Mouse (Mus musculus): ENCODE measurements around the gene Akap10.
"Not testable (repeated sequence)": the region's sequence is repeated elsewhere in the genome, so short reads cannot be mapped to it uniquely, and the experiment has no call there.

Gene Akap10

GRCm38 (mm10) chr11:61930640-61931586, 861 bp upstream of the Akap10 start:
- peak; percentile 16 to 40 for DNase-seq

- DNase-seq = no peak
These were observed 542 bp downstream of the Akap10 start for GRCm38 (mm10) chr11:61929323-61930097.

GRCm38 (mm10) chr11:61923309-61923708, 6.7 kb downstream of the Akap10 start:
- DNase-seq = no peak

GRCm38 (mm10) chr11:61919702-61920101, 10.3 kb downstream of the Akap10 start:
- DNase-seq = no peak

- no peak for DNase-seq
These were observed 21.7 kb downstream of the Akap10 start for GRCm38 (mm10) chr11:61908315-61908714.

- no peak for DNase-seq
These were observed 47.9 kb downstream of the Akap10 start for GRCm38 (mm10) chr11:61882183-61882582.

GRCm38 (mm10) chr11:61879921-61880320, 50.1 kb downstream of the Akap10 start:
- DNase-seq = no peak

GRCm38 (mm10) chr11:61871881-61872280, 58.2 kb downstream of the Akap10 start:
- no peak for DNase-seq

- DNase-seq = no peak
These were observed 63.2 kb downstream of the Akap10 start for GRCm38 (mm10) chr11:61866856-61867255.

GRCm38 (mm10) chr11:61861781-61862547, 68.1 kb downstream of the Akap10 start:
- no peak for DNase-seq

GRCm38 (mm10) chr11:61859316-61859715, 70.7 kb downstream of the Akap10 start:
- no peak for DNase-seq

- no peak for DNase-seq
These were observed 74.5 kb downstream of the Akap10 start for GRCm38 (mm10) chr11:61855539-61855938.

- peak; percentile 84 to 88 for DNase-seq
These were observed 75.1 kb downstream of the Akap10 start, which contains the start of gene Ulk2 for GRCm38 (mm10) chr11:61854988-61855411. TSS of gene Ulk2 (minus strand) at chr11:61855073.

- peak; percentile 72 to 81 for DNase-seq
These were observed 75.7 kb downstream of the Akap10 start for GRCm38 (mm10) chr11:61854211-61854987.

GRCm38 (mm10) chr11:61853659-61854058, 76.4 kb downstream of the Akap10 start:
- DNase-seq = no peak

- DNase-seq = no peak
These were observed 77.1 kb downstream of the Akap10 start for GRCm38 (mm10) chr11:61852916-61853315.

GRCm38 (mm10) chr11:61851195-61851594, 78.9 kb downstream of the Akap10 start:
- DNase-seq = peak in 1 of 2 experiments; percentile 9

- not testable (repeated sequence) for DNase-seq
These were observed 89.4 kb downstream of the Akap10 start for GRCm38 (mm10) chr11:61840663-61841062.

- DNase-seq = no peak
These were observed 90.1 kb downstream of the Akap10 start for GRCm38 (mm10) chr11:61839940-61840339.

- DNase-seq = no peak
These were observed 90.9 kb downstream of the Akap10 start for GRCm38 (mm10) chr11:61839182-61839581.

Data from kidney, adult 8-10 months (tissue).